Mouse (Mus musculus) stomach, embryonic 16.5 days (tissue): ENCODE data around the gene Tesk2. TPM values are rescaled to one million over a fixed set of nuclear protein-coding genes. Genes with fewer than 3 reads are reported as not detected.
"Not testable (repeated sequence)": the region's sequence is repeated elsewhere in the genome, so short reads cannot be mapped to it uniquely, and the experiment has no call there.

Experiments used
- ATAC-seq: fragments of 200-750 bp; cut with Nextera tagmentation; 2 replicates; pipeline ENCODE4 v1.8.0; 2017; ENCODE audit warnings: moderate number of reproducible peaks, moderate TSS enrichment; ENCODE audit not compliant: insufficient read depth, low FRiP score
- H3K27ac ChIP-seq: fragments of 300-500 bp; sonication (generic); 2 replicates; pipeline ENCODE4 v1.5.1; 2014; ENCODE audit warnings: low read length
- H3K27me3 ChIP-seq: fragments of 300-500 bp; sonication (generic); 2 replicates; pipeline ENCODE4 v1.6.1; 2014; ENCODE audit warnings: low read length, control low read depth, mixed read lengths; ENCODE audit not compliant: control insufficient read depth, insufficient read depth
- H3K36me3 ChIP-seq: fragments of 300-500 bp; sonication (generic); 2 replicates; pipeline ENCODE4 v1.6.1; 2014; ENCODE audit warnings: low read length; ENCODE audit not compliant: control insufficient read depth, insufficient read depth
- H3K4me1 ChIP-seq: fragments of 300-500 bp; sonication (generic); 2 replicates; pipeline ENCODE4 v1.6.1; 2014; ENCODE audit warnings: low read length, control low read depth, mixed read lengths; ENCODE audit not compliant: control insufficient read depth, insufficient read depth
- H3K4me2 ChIP-seq: fragments of 300-500 bp; sonication (generic); 2 replicates; pipeline ENCODE4 v1.6.1; 2014; ENCODE audit warnings: low read depth, low read length, mixed read lengths
- H3K4me3 ChIP-seq: fragments of 300-500 bp; sonication (generic); replicated peaks from 2 replicates; pipeline ENCODE4 v1.5.1; 2014; ENCODE audit warnings: mild to moderate bottlenecking, low read length
- H3K9ac ChIP-seq: fragments of 300-500 bp; sonication (generic); 2 replicates; pipeline ENCODE4 v1.6.1; 2014; ENCODE audit warnings: low read length
- H3K9me3 ChIP-seq: fragments of 300-500 bp; sonication (generic); replicated peaks from 2 replicates; pipeline ENCODE4 v1.6.1; 2016; ENCODE audit warnings: low read length, control low read depth; ENCODE audit not compliant: control insufficient read depth
- WGBS: fragments of 180-500 bp; shearing (Covaris S2); extraction: QIAGEN DNeasy Blood & Tissue Kit; methylation state at CpG from one replicate; pipeline ENCODE4 v1.1.7; 2014; 5-methylcytosine and 5-hydroxymethylcytosine counted together
- polyA plus RNA-seq: library from polyadenylated mRNA; unstranded; fragments of >200 nt; fragmentation: Nextera tagmentation; extraction: Ambion mirVana; gene quantifications from 2 replicates; pipeline ENCODE4 v1.2.1, GENCODE M21; 2015

Tesk2 gene
- polyA plus RNA-seq, 1 experiment from 2014 or later: 7.6 TPM

DNA sequence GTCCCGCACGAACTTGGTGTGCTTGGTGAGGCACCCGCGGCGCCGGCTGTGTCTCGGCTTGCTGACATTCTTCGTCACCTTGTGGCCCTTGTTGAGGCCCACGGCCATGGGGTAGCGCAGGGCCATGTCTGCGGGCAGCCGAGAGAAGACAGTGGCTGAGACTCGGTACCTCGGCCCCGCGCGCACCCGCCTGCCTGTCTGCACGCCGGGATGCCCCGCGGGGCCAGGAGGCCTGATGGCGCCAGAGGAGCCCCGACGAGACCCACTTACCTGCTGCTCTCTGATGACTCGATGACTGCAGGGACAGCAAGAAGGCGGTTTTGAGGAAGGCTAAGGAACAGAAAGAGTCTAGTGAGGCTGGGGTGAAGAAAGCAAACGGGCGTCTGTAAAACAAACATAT lies 119.3 kb downstream of the Tesk2 start:
- WGBS: 23% methylated on average over 20 of the region's 29 CpGs
- 0 out of 2 replicates have a peak overlapping the region, but pooled peaks have one; percentile 19 for H3K4me2 ChIP-seq
- not testable (repeated sequence) for H3K4me1 ChIP-seq, H3K9ac ChIP-seq, H3K27ac ChIP-seq, H3K36me3 ChIP-seq, H3K9me3 ChIP-seq, ATAC-seq, H3K4me3 ChIP-seq
- H3K27me3 ChIP-seq: peaks cover 12% of the 10 kb centered on the region

DNA sequence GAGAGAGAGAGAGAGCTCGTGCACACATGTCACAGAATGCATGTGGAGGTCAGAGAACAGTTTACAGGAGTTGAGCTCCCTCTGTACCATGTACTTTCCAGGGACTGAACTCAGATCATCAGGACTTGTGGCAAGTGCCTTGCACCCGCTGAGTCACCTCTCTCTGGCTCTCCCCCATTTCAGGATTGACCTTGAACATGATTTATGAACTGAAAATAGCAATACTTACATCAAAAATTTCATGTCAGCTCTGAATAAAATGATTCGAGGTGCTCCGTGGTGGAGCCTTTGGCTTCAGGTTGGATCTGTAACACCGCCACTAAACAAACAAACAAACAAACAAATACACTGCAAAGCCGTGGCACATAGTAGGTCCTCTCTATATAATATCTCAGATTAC lies 120.1 kb downstream of the Tesk2 start:
- Histone ChIP-seq H3K4me2 (no peak overlapping the region), H3K36me3 (no peaks in the 10 kb centered on the region), H3K27ac (no peak overlapping the region), H3K4me3 (no peak overlapping the region), H3K4me1 (no peaks in the 10 kb centered on the region), H3K27me3 (peaks cover 12% of the 10 kb centered on the region), H3K9me3 (no peaks in the 10 kb centered on the region), H3K9ac (no peak overlapping the region)
- 71% methylated on average over 6 of the region's 6 CpGs for WGBS
- ATAC-seq: no peak

DNA sequence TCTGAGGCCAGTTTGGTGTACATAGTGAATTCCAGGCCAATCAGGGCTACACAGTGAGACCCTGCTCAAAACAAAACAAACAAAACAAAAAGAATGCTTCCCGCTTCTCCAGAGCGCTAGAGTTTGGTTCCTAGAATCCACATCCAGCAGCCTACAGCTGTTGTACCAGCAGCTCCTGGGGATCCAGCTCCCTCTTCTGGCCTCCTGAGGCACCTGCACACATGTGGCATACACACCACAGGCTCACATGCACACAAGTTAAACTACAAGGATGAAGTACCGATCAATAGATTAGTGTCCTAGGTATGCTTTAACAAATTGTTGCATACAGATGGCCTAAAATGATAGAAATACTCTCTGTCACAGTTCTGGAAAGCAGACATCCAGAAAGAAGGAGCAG lies 123.6 kb downstream of the Tesk2 start:
- Histone ChIP-seq H3K9me3 (no peaks in the 10 kb centered on the region), H3K4me3 (no peak overlapping the region), H3K9ac (no peak overlapping the region), H3K36me3 (no peaks in the 10 kb centered on the region), H3K27ac (no peak overlapping the region), H3K4me2 (no peak overlapping the region), H3K27me3 (peaks cover 11% of the 10 kb centered on the region), H3K4me1 (no peaks in the 10 kb centered on the region)
- no peak for ATAC-seq
- 87% methylated on average over 3 of the region's 3 CpGs for WGBS

DNA sequence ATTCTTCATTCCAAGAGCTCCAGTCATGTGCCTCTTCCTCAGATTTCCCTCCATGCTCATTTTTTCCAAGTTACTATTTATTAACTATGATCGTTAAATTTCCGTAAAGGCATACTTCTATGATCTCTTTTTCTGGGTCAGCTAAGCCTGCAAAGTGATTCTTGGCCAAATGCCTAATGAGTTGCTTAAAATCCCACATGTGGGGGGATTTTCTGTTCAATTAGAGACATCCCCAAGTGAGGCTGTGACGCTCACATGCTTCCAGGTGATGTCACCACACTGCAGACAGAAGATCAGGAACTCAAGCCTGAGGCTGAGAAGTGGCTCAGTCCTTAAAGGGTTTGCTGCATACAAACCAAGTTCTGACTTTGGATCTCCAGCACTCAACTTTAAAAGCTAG lies 129.2 kb downstream of the Tesk2 start:
- H3K9ac ChIP-seq: no peak overlapping the region
- no peak overlapping the region for H3K27ac ChIP-seq
- 80% methylated on average over 3 of the region's 3 CpGs for WGBS

DNA sequence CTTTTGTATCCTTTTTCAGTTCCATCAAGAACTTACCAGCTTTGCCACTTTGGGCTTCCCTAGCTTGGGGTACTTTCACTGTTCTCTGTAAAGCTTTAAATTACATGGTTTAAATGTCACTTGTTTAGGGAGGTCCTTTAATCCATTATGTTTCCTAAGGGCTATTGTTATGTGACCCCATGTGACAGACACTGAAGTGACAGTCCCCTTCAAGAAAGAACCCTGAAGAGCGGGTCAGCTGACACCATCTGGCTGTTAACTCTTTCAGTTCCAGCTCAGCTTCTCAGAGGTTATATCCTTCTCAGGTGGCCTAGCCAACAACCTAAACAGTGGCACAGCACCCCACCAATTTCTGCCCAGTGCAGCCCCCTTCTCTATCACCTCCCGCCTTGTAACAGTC lies 133.5 kb downstream of the Tesk2 start:
- ATAC-seq: no peak
- Histone ChIP-seq H3K27ac (no peak overlapping the region), H3K4me3 (no peak overlapping the region), H3K9ac (no peak overlapping the region), H3K9me3 (no peaks in the 10 kb centered on the region), H3K4me2 (no peak overlapping the region), H3K4me1 (no peaks in the 10 kb centered on the region), H3K36me3 (no peaks in the 10 kb centered on the region), H3K27me3 (no peaks in the 10 kb centered on the region)
- WGBS: 33% methylated on average over 2 of the region's 2 CpGs

More for the DNA sequence above, 129.2 kb downstream of the Tesk2 start:
- Histone ChIP-seq H3K36me3 (no peaks in the 10 kb centered on the region), H3K4me2 (no peak overlapping the region), H3K9me3 (no peaks in the 10 kb centered on the region), H3K4me3 (no peak overlapping the region), H3K4me1 (no peaks in the 10 kb centered on the region), H3K27me3 (no peaks in the 10 kb centered on the region)
- ATAC-seq: no peak

Other genes starting within 250 kb of the Tesk2 start
- gene Ipp, start 213.4 kb upstream of the Tesk2 start, polyA plus RNA-seq: 13.3 and 13.8 TPM in 2 replicates
- gene Tmem69, start 165.0 kb upstream of the Tesk2 start, polyA plus RNA-seq: 23.6 and 24.8 TPM in 2 replicates
- gene Gpbp1l1, start 163.3 kb upstream of the Tesk2 start, polyA plus RNA-seq: 32.2 and 32.6 TPM in 2 replicates
- 4.0 and 4.4 TPM in 2 replicates for gene Ccdc17, start 124.3 kb upstream of the Tesk2 start, polyA plus RNA-seq
- gene Nasp, start 93.0 kb upstream of the Tesk2 start, polyA plus RNA-seq: 82.4 and 88.5 TPM in 2 replicates
- gene Akr1a1, start 69.3 kb upstream of the Tesk2 start, polyA plus RNA-seq: 784 and 808 TPM in 2 replicates
- gene Prdx1, start 35.4 kb upstream of the Tesk2 start, polyA plus RNA-seq: 1,350 and 1,396 TPM in 2 replicates
- 19.4 and 21.1 TPM in 2 replicates for gene Mmachc, start 12.5 kb upstream of the Tesk2 start, polyA plus RNA-seq
- 24.8 and 27.6 TPM in 2 replicates for gene Ccdc163, start 12.4 kb upstream of the Tesk2 start, polyA plus RNA-seq
- 28.4 and 31.9 TPM in 2 replicates for gene Toe1, start 86.7 kb downstream of the Tesk2 start, polyA plus RNA-seq
- gene Mutyh, start 86.8 kb downstream of the Tesk2 start, polyA plus RNA-seq: 11.6 and 12.0 TPM in 2 replicates
- 0.57 and 0.94 TPM in 2 replicates for gene Hpdl, start 100.8 kb downstream of the Tesk2 start, polyA plus RNA-seq
- gene Zswim5, start 156.4 kb downstream of the Tesk2 start, polyA plus RNA-seq: 0.44 and 0.56 TPM in 2 replicates